Mouse (Mus musculus) frontal cortex, postnatal 25 days (tissue): ENCODE data around the gene Aldh1l1.
"Not testable (repeated sequence)": the region's sequence is repeated elsewhere in the genome, so short reads cannot be mapped to it uniquely, and the experiment has no call there.

Experiments
- DNase-seq, 2 experiments: peaks; one replicate each; pipeline ENCODE4 v3.0.0; 2022; ENCODE audit warnings: low spot score in 2 of 2

The Aldh1l1 gene

GRCm38 (mm10) chr6:90620791-90621583 is 134.8 kb downstream of the Aldh1l1 start:
- DNase-seq = no peak

- DNase-seq = no peak
Measured at GRCm38 (mm10) chr6:90621584-90621890, 135.3 kb downstream of the Aldh1l1 start.

GRCm38 (mm10) chr6:90622758-90623455 is 136.7 kb downstream of the Aldh1l1 start:
- DNase-seq = no peak

- no peak for DNase-seq
Measured at GRCm38 (mm10) chr6:90623456-90623836, 137.2 kb downstream of the Aldh1l1 start.

- DNase-seq = no peak
Measured at GRCm38 (mm10) chr6:90624184-90624583, 138.0 kb downstream of the Aldh1l1 start.

GRCm38 (mm10) chr6:90624733-90625132 is 138.5 kb downstream of the Aldh1l1 start:
- no peak for DNase-seq

GRCm38 (mm10) chr6:90625207-90625994 is 139.2 kb downstream of the Aldh1l1 start:
- DNase-seq = no peak

GRCm38 (mm10) chr6:90627556-90627955 is 141.3 kb downstream of the Aldh1l1 start:
- DNase-seq = no peak

- no peak for DNase-seq
Measured at GRCm38 (mm10) chr6:90629506-90629905, 143.3 kb downstream of the Aldh1l1 start.

- DNase-seq = no peak
Measured at GRCm38 (mm10) chr6:90630427-90630826, 144.2 kb downstream of the Aldh1l1 start.

GRCm38 (mm10) chr6:90632526-90632925 is 146.3 kb downstream of the Aldh1l1 start:
- DNase-seq = not testable (repeated sequence)

GRCm38 (mm10) chr6:90635081-90635480 is 148.9 kb downstream of the Aldh1l1 start:
- no peak for DNase-seq

GRCm38 (mm10) chr6:90635611-90636010 is 149.4 kb downstream of the Aldh1l1 start:
- no peak for DNase-seq

- no peak for DNase-seq
Measured at GRCm38 (mm10) chr6:90643057-90643456, 156.8 kb downstream of the Aldh1l1 start.

GRCm38 (mm10) chr6:90644965-90645364 is 158.7 kb downstream of the Aldh1l1 start:
- no peak for DNase-seq

- no peak for DNase-seq
Measured at GRCm38 (mm10) chr6:90648391-90648790, 162.2 kb downstream of the Aldh1l1 start.

- DNase-seq = no peak
Measured at GRCm38 (mm10) chr6:90649279-90649678, 163.1 kb downstream of the Aldh1l1 start.
